Mouse (Mus musculus): ENCODE measurements around the gene Nras.

Nras gene

GRCm38 (mm10) chr3:103058207-103059157, at the start of gene Nras:
Gene Nras, plus strand, starts transcription at chr3:103058285.
- in situ Hi-C loops (cut with MboI; ENCODE audit: unreplicated experiment in 2 of 2): loop anchor here (25.0 kb wide), 2 partner anchors 304 to 329 kb away; no protein-coding TSS in a partner anchor

GRCm38 (mm10) chr3:103017350-103017749, 40.7 kb upstream of the Nras start:
- in situ Hi-C loops (cut with MboI; ENCODE audit: unreplicated experiment in 2 of 2): loop anchor here (25.0 kb wide), 3 partner anchors 770 to 1755 kb away; partner anchors contain the start of genes Cd2 (in 1 of the 2) and Hipk1 (in 1 of the 2)

GRCm38 (mm10) chr3:103019462-103019861, 38.6 kb upstream of the Nras start:
- in situ Hi-C loops (cut with MboI; ENCODE audit: unreplicated experiment in 2 of 2): loop anchor here (25.0 kb wide), 3 partner anchors 768 to 1757 kb away; partner anchors contain the start of genes Cd2 (in 1 of the 2) and Hipk1 (in 1 of the 2)

GRCm38 (mm10) chr3:103020249-103020942, 37.7 kb upstream of the Nras start, which contains the start of gene Csde1:
Gene Csde1, plus strand, starts transcription at chr3:103020426.
- in situ Hi-C loops (cut with MboI; ENCODE audit: unreplicated experiment in 2 of 2): loop anchor here (25.0 kb wide), 3 partner anchors 767 to 1758 kb away; partner anchors contain the start of genes Cd2 (in 1 of the 2) and Hipk1 (in 1 of the 2)

- in situ Hi-C loops (cut with MboI; ENCODE audit: unreplicated experiment in 2 of 2): loop anchor here (25.0 kb wide), 3 partner anchors 766 to 1759 kb away; partner anchors contain the start of genes Cd2 (in 1 of the 2) and Hipk1 (in 1 of the 2)
Measured at GRCm38 (mm10) chr3:103020943-103021638, 37.0 kb upstream of the Nras start.

GRCm38 (mm10) chr3:103026174-103026573, 31.9 kb upstream of the Nras start:
- in situ Hi-C loops (cut with MboI; ENCODE audit: unreplicated experiment in 2 of 2): loop anchor here in 1 of 2 experiments (25.0 kb wide), 3 partner anchors 711 to 1811 kb away; partner anchors contain the start of genes Gm10964 and Olfml3

- in situ Hi-C loops (cut with MboI; ENCODE audit: unreplicated experiment in 2 of 2): loop anchor here in 1 of 2 experiments (25.0 kb wide), 3 partner anchors 697 to 1797 kb away; partner anchors contain the start of genes Gm10964 and Olfml3
Measured at GRCm38 (mm10) chr3:103040285-103040684, 17.8 kb upstream of the Nras start.

- in situ Hi-C loops (cut with MboI; ENCODE audit: unreplicated experiment in 2 of 2): loop anchor here in 1 of 2 experiments (25.0 kb wide), 3 partner anchors 696 to 1796 kb away; partner anchors contain the start of genes Gm10964 and Olfml3
Measured at GRCm38 (mm10) chr3:103040861-103041379, 17.2 kb upstream of the Nras start.

- in situ Hi-C loops (cut with MboI; ENCODE audit: unreplicated experiment in 2 of 2): loop anchor here (25.0 kb wide), 2 partner anchors 306 to 331 kb away; no protein-coding TSS in a partner anchor
Measured at GRCm38 (mm10) chr3:103056016-103056595, 2.0 kb upstream of the Nras start.

GRCm38 (mm10) chr3:103057752-103058151, 333 bp upstream of the Nras start:
- in situ Hi-C loops (cut with MboI; ENCODE audit: unreplicated experiment in 2 of 2): loop anchor here (25.0 kb wide), 2 partner anchors 305 to 330 kb away; no protein-coding TSS in a partner anchor

GRCm38 (mm10) chr3:103066927-103067326, 8.8 kb downstream of the Nras start:
- in situ Hi-C loops (cut with MboI; ENCODE audit: unreplicated experiment in 2 of 2): loop anchor here (25.0 kb wide), 2 partner anchors 295 to 320 kb away; no protein-coding TSS in a partner anchor

- in situ Hi-C loops (cut with MboI; ENCODE audit: unreplicated experiment in 2 of 2): loop anchor here (25.0 kb wide), 2 partner anchors 293 to 318 kb away; no protein-coding TSS in a partner anchor
Measured at GRCm38 (mm10) chr3:103068971-103069370, 10.9 kb downstream of the Nras start.

- in situ Hi-C loops (cut with MboI; ENCODE audit: unreplicated experiment in 2 of 2): loop anchor here (25.0 kb wide), 2 partner anchors 289 to 314 kb away; no protein-coding TSS in a partner anchor
Measured at GRCm38 (mm10) chr3:103073771-103074170, 15.7 kb downstream of the Nras start, which contains the start of gene Ampd1. Gene Ampd1, plus strand, starts transcription at chr3:103074014.

GRCm38 (mm10) chr3:103075871-103076270, 17.8 kb downstream of the Nras start:
- in situ Hi-C loops (cut with MboI; ENCODE audit: unreplicated experiment in 2 of 2): no loop called here

GRCm38 (mm10) chr3:103076476-103076875, 18.4 kb downstream of the Nras start:
- in situ Hi-C loops (cut with MboI; ENCODE audit: unreplicated experiment in 2 of 2): no loop called here

- in situ Hi-C loops (cut with MboI; ENCODE audit: unreplicated experiment in 2 of 2): no loop called here
Measured at GRCm38 (mm10) chr3:103079301-103079700, 21.2 kb downstream of the Nras start.

- in situ Hi-C loops (cut with MboI; ENCODE audit: unreplicated experiment in 2 of 2): no loop called here
Measured at GRCm38 (mm10) chr3:103081051-103081450, 23.0 kb downstream of the Nras start.

- in situ Hi-C loops (cut with MboI; ENCODE audit: unreplicated experiment in 2 of 2): no loop called here
Measured at GRCm38 (mm10) chr3:103081861-103082453, 23.9 kb downstream of the Nras start.

Measured in v-Abl transformed pro-B cells (cell line).